Mouse (Mus musculus) c-Kit-positive CD71-positive TER-119-negative erythroid progenitor cells, embryonic 14.5 days (primary cell): ENCODE measurements around the gene Mfng.

Experiments used
- DNase-seq: peaks from one replicate; pipeline ENCODE4 v3.0.0-alpha.2; 2013; ENCODE audit warnings: low read depth

Mfng gene

DNA sequence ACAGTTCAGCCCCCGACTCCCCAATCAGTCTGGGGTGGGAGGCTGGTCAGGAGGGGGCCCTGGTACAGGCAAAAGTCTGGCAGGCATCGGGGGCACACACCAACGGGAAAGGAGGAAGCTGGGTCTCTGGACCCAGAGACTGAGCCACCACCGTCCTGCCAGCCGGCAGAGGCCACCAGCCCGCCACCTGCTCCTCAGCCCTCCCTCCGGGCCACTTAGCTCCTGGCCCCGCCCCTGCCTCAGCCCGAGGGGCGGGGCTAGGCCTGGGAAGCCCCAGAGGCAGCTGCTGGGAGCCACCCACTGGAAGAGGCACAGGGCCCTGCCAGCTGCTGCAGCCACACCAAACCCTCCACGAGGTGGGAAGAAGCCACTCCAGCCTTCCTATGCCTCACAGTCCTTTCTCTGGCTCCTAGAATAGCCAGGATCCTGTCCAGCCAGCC lies at the start of gene Mfng:
Mfng (minus strand) TSS at position 186 of the 440 bp plus-strand sequence.
- peak; percentile 74 for DNase-seq

DNA sequence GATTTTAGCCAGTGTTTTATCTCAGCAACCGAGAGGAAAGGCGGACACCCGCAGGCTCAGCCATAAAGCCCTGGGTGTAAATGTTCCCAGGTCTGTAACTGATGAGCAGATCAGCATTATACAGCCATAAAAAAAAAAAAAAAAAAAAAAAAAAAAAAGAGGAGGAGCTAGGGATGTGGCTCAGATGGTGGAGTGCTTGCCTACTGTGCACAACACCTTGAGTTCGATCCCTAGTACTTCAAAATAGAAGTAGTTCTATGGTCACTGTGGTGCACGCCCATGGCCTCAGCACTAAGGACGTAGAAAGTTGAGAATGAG lies 42.8 kb upstream of the Mfng start:
- DNase-seq, result no peak

DNA sequence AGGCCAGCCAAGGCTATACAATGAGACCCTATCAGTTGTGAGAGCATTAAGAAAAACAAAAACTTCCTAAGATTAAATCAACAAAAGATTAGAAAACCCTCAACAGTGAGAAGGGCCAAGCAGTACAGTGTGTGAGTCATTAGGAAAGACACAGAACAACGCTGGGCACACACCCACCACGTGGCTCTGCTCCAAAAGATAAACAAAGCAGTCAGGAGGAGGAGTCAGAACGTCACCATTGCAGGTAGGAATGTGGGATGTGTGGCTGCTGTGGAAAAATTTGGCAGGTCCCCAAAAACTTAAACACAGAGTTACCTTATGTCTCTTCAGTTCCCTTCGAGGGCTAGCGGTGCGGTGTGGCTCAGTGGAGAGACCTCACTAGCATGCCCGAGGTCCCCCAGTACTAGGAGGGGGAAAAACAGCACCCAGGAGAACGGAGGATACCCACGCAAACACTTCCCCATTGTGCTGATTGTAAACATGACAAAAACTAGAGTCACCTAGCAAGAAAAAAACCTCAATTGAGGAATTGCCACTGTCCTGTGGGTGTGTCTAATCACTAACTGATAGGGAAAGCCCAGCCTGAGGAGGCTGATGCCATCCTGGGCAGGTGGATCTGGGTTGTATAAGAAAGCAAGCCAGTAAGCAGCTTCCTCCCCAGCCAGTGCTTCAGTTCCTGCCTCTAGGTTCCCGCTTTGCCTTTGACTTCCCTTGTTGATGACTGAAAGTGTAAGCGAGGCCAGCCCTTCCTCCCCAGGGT lies 42.2 kb upstream of the Mfng start:
- no peak for DNase-seq

DNA sequence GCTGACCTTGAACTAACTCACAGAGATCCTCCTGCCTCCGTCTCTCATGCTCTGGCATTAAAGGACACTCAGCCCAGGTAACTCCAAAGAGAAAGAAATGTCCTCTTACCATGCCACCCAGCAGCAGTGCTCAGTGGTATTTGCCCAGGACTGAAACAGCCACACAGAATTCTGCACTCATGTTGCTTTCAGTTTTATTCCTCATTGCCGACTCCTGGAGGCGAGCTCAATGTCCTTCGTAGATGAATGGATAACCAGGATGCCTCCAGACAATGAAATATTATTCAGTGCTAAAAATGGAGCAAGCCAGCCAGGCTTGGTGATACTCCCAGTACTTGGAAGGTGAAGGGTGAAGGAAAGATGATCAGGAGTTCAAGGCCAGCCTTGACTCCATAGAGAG lies 40.3 kb upstream of the Mfng start:
- no peak for DNase-seq

DNA sequence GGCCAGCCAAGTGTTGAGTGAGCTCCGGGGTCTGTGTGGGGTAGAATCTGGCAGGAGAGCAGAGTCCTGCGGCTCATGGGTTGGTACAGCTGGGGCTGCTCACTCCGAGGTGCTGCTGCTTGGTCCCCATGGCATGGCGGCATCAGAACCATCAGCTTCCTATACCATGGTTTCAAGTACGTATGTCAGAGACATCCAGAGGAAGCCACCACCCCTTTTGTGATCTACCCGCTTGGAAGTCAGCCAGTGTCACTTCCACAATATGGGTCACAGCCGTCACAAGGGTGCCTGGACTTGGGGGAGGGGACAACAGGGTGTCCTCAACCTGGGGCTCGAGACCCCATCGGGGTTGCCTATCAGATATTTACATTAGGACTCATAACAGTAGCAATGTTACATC lies 36.9 kb upstream of the Mfng start:
- DNase-seq, result no peak

DNA sequence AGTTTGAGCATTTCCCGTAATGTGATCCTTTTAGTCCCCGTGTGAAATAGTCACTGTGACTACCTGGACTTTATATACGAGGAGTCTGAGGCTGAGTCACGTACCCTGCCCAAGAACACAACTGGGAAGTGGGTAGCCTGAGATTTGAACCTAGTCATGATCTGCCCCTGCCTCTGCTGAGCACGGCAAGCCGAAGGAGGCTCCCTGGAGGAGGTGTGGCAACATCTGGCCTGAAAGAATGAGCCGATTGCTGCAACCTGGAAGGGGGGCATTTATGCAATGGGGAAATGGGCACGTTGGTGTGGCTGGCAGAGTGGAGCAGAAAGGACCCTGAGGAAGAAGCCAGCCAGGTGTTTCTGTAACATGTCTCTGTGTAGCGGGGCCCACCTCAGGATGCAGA lies 36.5 kb upstream of the Mfng start:
- no peak for DNase-seq

DNA sequence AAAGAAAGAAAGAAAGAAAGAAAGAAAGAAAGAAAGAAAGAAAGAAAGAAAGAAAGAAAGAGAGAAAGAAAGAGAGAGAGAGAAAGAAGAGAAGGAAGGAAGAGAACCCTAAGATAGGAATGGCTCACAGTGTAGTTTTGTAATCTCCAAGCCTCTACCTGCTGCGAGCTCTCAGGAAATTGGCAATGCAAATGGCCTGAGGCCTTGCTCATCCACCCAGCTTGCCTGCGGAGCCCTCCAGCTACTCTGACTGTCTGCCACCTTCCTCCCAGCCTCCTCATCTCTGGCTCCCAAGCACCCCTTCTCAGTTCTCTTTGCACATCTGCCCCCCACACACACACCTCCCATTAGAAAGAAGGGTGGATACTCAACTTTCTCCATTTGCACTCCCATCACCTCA lies 35.7 kb upstream of the Mfng start:
- DNase-seq, result no peak

DNA sequence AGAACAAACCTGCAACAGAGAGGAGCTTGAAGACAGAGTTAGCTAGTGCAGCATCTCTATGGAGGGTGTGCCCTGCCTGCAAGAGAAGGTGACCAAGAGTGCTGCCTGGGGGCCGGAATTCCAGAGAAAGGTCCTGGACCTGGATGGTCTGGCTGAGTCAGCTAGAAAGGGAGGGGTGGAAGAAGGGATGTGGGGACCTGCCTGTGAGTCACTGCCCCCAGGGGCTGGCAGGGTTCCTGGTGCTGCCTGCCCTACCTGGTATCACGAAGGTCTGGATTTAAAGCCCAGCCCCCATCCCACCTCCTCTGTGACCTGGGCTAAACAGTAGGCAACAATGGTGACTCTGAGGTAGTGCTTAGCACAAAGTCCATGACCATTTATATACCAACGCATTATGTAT lies 33.9 kb upstream of the Mfng start:
- DNase-seq, result no peak

DNA sequence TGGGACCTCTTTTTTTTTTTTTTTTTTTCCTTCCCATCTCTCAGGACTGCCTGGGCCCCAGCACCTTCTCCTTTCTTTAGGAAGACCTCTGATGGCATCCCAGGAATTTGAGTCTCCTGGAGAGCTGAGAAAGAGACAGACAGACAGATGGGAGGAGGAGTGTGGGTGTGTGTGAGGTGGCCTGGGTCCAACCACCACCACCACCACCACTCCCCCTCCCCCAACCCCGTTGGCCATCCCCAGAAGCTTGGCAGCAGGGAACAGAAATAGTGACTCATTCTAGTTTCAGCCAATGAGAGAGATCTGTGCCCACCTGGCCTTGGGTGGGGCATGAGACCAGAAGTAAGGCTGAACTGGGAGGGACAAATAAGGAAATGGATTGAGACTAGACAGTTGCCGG lies 33.3 kb upstream of the Mfng start:
- no peak for DNase-seq

DNA sequence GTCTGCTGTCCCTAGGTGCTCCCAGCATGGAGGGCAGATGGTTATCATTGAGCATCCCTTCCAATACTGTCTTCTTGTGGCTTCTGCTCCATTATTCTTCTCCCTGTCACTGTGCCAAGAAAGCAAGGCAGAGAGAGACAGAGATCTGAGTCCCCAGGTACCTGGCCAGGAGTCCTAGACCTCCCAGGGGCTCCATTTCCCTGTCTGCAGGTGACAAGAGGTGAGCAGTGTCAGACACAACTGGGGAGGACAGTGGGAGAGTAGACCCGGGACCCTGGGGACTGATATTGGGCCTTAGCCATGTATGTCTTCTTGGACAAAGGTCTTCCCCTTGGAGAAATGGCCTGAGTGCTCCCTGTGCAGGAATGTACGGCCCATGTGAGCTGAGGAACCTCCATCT lies 32.1 kb upstream of the Mfng start:
- DNase-seq, result no peak

DNA sequence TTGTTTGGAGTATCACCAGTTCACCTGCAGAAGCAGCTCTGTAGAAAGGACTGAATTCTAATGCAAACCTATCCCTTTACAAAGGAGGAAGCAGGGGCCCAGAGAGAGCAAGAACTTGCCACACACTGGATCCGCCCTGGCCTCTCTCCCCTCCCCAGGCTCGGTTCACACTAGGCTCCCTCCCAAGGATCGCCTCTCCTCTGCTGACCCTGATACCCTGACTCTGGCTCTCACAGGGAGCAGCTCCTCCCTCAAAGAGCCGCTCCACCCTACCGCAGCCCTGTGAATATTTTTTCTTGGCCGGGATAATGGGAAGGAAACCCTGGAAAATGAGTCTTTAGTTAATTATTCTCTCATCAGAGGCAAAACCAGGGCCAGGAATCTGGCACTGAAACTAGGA lies 31.1 kb upstream of the Mfng start:
- DNase-seq, result no peak

DNA sequence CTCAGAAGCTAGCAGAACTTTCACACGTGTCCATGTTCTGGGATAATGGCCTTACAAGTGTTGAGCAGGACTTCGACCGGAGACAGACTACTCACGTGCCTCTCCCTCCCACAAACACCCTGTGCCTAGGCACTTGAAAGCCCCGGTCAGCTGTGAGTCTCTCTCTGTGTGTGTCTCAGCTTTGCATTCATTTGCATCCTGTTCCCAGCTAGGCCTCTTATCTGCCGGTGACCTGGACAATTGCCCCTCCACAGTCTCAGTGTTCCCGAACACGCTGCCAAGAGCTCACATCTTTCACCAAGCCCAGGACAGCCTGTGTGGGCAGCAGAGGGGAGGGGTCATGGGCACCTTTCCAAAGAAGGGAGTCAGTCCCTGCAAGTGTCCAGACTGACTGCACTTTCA lies 30.2 kb upstream of the Mfng start:
- no peak for DNase-seq

DNA sequence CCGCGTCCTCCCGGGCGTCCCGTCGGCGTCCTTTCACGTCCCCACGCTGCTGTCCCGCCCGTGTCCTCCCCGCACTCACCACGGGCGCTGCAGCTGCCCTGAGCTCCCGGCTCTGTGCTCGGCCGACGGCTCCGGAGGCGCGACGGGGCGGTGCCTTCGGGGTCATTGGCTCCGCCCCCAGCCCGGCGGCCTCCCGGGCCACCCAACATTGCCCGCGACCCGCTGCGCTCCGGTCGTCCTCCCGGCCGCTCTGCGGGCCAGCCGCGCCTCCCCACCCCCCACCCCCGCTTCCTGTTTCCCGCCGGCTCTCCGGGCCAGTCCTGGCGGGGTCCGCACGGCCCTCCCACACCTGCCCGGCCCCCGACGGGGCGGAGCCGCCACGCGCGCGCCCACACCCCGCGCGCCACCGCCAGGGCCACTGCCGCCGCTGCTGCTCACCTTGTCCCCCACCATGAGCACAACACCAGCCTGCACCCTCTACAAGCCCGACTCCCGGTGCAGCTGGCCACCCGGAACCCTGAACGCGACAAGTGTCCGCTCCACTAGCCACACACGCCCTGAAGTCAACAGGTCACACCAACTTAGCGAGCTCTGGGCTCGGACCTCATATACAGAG lies 29.6 kb upstream of the Mfng start, which contains the start of gene Card10:
Card10 (minus strand) TSS at position 267 of the 616 bp plus-strand sequence.
- DNase-seq, result no peak

DNA sequence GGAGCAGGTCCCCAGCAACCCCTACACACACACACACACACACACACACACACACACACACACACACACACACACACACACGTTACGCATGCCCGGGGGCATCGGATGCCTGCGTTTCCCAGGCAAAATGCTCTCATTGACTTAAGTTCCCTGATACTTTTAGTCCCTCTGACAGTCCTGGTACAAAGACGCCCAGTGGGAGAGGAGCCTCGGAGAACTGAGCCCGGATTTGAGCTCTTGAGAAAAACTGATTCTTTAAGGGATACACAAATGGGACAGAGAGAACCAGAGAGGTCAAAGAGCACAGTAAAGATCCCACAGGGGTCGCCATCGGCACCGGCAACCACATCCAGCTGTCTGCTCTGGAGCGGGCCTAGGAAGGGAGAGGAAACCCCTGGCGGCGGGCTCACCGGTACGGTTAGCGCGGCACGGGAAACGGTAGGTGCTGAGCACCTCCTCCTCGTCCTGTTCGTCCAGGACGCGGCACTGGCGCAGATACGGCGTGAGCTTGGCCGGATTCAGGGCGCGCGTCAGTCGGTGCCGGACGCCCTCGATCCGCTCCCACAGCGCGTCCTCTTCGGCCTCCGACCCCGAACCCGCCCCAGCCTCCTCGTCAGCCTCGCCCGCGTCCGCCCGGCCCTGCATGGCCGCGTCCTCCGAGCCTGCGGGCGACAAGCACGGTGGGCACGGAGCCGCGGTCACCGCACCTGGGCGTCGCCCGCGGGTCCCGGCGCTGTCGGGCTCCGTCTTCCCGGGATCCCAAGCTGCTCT lies 28.9 kb upstream of the Mfng start:
- no peak for DNase-seq

DNA sequence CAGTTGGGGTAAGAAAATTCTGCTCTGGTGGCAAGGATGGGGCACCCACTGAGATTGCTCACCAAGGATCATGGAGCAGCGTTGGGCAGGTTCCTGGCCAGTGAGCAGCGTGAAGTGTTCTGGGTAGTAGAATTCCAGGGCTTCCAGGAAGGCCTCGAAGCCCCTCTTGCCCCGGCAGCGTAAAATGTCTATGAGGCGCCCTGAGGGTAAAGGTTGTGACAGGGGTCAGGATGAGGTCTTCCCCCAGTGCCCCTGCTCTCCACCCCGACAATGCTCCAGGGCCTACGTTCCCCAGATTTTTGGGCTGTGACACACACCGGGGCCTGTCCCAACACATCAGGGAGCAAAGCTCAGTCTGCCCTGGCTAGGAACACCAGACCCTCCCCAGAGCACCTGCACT lies 28.3 kb upstream of the Mfng start:
- DNase-seq, result no peak

DNA sequence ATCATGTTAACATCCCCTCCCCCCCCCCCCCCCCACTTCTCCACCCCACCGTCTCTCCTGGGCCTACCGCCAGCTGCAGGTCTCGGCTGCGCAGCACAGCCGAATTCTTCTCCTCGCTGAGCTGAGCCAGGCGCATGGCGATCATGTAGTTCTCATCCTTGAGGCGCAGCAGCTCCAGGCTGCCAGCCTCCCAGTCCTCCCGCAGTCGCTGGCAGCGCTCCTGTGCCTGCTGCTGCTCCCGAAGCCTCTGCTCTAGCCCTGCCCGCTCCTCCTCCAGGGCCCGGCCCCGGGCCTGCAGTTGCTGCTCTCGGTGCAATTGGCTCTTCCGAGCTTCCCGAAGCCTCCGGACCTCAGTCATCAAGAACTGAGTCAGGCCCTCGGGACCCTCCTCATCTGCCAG lies 25.8 kb upstream of the Mfng start:
- no peak for DNase-seq

DNA sequence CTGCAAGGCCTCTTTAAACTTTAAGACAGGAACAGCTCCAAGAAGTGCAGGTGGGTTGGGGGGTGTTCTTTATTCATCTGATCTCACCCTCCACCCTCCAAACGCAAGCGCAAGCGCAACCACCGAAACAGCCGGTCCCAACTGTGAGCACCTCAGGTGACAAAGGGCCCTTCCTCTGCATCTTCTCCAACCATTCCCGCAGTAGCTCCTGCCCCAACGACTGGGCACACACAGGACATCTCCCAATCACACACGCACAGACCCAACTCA lies 23.7 kb upstream of the Mfng start:
- no peak for DNase-seq

DNA sequence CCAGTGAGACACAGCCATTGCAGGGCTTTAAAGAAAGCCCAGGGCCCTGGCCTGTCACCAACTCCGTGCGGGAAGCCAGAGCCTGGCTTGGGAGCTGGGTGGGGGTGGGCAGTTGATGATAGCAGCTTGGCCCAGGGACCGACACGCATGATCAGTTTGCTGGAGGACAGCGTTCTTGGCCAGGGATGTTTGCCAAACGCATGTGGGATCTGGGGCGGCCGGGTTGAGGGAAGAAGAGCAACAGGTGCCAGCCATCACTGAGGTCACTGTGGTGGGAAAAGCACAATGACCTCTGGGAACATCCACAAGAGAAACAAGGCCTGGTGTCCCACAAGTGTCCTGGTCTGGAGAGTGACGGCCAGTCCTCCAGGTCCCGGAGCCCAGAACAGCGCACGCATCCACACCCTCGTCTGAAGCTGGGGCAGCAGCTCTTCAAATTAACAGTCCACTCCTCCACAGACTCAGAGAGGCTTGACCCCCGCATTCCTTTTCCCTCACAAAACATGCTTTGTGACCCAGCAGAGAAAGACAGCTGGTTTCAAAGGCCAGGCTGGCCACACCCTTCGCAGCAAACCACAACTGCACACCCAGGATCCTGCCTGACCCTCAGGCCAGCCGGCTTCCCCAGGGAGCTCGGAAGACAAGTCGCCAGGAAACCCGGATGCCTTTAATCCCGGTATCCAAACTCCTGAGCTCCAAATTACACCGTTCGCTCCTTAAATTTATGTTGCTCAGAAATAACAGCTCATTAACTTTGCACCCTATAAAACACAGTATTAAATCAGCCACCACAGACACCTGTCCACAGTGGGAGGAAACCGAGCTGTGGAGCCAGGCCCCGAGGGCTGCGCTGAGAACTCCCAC lies 23.2 kb upstream of the Mfng start:
- no peak for DNase-seq

DNA sequence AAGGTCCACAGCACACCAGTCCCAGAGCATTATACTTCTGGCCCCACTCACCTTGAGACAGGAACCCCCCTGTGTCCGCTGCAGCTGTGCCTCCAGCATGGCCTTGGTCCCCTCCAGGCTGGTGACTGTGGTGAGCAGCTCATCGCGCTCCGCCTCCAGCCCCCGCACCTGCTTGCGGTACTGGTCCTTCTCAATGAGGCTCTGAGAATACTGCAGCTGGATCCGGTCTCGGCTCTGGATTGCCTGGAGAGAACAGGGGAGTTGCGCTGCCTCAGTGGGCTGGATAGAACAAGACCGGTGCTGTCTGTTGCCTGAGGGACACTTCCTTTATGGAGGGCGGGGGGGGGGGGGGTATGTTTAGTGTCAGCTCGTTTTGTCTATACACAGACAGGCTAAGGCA lies 17.7 kb upstream of the Mfng start:
- no peak for DNase-seq

DNA sequence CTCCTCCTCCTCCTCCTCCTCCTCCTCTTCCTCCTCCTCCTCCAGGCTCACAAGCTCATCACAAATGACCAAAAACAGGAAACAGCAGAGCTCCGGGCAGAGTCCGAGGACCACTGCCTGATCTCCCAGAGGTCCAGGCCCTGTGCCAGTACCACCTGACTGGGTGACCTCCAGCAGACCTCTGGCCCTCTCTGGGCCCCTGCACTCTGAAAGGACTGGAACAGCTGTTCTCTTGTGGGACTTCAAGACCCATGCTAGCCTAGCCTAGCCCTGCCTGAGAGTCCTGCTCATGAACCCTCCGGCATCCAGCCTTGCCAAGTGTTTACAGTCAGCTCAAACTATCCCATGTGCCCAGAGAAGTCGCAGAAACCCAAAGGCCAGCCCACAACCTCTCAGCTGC lies 17.2 kb upstream of the Mfng start:
- DNase-seq, result no peak

DNA sequence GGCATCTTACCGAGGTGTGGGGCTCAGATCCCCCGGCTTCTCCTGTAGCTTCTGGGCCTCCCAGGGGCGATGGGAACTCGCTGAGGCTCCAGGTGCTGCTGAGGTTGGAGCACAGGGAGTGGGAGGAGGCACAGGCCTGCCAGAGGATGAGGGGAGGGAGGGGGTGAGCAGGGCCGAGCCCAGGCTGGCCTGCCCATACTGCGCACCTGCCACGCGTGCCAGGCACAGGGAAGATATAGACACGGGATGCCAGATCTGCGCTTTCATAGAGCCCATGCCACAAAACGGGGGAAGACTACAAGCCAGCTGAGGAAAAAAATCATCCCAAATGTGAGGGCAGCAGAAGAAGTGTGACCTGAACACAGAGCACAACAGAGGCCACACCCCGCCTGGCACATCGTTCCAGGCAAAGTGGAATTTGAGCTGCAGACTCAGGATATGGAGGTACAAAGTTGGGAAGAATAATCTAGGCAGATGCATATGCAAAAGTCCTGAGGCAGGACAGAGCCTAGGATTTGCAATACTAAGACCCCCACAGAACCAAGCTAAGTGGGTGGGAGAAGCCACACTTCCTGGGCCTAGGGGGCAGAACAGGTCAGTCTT lies 16.5 kb upstream of the Mfng start:
- DNase-seq, result no peak

DNA sequence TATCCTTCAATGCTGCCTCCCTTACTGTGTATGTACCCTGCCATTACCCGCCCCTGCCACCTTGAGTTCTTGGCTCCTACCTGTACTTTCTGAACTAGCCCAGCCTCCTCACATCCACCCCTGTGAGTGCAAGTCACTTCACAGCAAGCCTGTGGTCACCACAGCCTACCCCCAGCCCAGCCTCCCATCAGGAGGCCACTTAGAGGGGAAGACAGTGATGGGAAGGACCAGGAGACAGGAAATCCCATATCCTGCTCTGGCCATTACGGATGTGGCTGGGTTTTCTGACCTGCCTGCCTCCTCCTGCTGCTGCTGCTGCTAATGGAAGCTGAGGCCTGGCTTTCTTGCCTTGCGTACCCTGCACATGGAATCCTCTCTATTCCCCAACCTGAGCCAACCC lies 14.8 kb upstream of the Mfng start:
- DNase-seq, result no peak
